Mouse (Mus musculus) cerebellum, adult 9-10 months (tissue): Measurements from ENCODE around the gene Ssu72.
A peak's percentile ranks its signal among the peaks of the same experiment; 100 is the strongest.

ENCODE experiments used
- DNase-seq: peaks from one replicate; pipeline ENCODE4 v3.0.0; 2022

Ssu72 gene

DNA sequence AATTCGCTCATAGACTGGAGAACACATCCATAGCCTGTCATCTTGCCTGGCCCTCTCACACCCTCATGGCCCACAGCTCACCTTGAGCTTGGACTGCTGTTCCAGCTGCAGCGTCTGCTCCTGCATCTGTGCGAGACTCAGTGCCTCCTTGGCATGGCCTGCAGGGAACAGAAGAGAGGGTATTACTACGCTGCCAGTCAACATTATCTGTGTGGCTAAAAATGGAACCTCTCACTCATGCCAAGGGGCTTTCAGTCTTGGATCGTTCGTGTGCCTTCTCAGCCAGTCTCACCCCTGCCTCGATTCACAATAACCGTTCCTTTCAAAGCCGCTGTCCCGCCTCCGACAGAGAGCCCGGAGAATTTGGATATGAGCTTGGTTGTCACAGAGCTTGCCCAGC, 52.4 kb downstream of the Ssu72 start:
- no peak for DNase-seq

DNA sequence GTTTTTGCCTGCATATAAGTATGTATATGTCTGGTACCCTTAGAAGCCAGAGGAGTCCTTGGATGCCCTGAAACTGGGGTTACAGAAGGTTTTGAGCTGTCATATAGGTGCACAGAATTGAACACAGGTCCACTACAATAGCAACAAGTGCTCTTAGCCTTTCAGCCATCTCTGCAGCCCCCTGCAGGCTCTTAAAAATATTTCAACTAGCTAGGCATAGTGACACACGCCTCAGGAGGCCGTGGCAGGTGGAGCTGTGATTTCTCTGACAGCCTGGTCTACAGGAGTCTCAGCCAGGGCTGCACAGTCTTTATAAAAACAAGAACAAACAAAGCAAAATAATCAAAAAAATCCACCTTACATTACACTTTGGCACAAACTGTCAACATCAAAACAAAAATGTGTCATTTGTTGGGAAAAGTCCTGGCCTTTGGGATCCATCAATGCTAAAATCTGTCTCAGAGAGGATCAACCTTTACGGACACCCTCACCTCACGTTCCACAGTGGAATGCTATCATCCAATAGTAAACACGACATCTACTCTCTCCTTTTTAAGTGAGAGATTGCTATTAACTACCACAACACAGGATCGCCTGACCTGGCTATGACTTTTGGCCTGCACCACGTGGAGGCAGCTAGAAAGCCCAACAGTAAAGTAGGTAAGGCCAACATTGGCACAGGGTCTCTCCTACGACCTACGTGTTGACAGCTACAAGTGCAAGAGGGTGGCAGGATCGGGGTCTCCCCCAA, 55.4 kb downstream of the Ssu72 start:
- peak; percentile 55 for DNase-seq

DNA sequence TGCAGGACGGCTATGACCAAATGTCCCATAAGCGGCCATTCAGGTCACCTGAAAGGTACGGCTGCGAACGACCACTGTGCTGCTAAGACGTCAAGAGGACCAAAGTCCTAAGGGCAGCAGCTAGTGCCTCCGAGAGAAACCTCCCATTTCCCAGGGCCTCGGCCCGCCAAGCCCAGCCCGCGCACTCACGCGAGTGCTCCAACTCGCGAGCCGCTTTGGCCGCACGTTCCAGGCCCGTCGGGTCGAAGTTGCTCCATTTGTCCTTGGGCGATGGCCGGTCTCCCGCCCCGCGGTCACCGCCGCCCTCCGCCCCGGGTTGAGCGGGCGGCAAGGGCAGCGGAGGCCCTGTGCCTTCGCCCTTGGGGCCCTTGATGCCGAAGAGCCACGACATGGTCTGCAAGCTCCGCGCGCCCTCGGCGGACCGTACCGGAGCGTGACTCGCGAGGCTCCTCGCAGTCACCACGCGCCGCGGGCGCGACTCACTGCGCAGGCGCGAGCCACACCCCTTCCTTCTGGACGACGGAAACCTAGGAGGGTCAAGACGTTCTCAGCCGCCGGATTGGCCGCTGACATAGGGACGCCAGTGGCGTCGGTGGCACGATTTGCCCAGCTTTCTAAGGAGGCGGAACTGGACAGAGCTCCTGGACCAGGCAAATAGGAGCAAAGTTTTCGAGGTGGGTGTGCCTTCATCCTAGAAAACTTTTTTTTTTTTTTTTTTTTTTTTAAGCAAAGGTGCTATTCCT, 56.2 kb downstream of the Ssu72 start, which contains the start of gene Atad3a:
Gene Atad3a, minus strand, starts transcription at position 481 of the 743 bp plus-strand sequence.
- peak; percentile 96 for DNase-seq

DNA sequence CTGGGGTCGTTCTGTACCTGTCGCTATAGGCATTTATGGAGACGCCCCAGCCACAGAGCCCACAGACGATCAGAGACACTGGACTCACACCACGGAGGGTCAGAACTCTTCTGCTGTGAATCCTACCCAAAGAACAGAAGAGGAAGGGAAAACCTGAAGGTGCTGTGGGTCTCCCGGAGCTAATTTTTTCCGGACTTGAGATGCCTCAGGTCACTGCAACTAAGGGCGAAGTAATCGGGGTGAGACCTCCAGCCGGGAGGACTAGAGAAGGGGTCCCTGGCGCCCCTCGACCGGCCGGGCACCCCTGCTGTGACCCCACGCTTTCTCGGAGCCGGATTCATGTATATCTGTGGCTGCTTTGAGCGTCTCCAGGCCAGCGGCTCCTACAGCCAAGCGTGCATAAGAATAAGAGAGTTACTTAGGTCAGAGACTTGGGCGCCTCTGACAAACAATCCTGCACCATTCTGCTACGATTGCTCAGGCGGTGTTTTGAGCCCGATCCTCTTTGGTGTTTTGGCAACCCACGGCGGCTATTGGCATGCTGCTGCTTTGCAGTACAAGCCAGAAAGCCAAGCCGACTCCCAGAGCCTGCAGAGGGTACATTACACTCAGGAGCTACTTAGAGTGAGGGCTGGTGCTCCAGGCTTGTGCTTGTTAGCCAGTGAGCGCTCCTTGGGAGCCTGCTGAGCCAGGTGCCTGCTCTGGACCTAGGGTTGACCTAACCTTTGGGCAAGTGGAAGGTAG, 56.9 kb downstream of the Ssu72 start:
- peak; percentile 56 for DNase-seq

DNA sequence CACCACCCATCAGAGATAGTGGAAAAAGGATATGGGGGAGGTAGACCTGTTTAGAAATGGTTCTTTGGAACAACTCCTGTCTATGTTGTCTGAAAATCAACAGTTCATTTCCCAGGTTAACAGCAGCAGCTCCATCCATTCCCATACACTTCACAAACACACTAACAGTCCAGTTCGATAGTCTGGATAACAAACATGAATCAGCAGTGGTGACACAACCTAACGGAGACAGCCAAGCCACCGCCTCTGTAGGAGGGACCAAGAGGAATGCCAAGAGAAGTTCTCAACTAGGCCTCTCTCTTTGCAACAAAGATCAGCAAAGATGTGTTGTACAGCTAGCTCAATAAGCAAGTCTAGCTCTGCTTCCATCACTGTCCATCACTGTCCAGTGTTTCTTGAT, 57.8 kb downstream of the Ssu72 start:
- DNase-seq, result no peak

DNA sequence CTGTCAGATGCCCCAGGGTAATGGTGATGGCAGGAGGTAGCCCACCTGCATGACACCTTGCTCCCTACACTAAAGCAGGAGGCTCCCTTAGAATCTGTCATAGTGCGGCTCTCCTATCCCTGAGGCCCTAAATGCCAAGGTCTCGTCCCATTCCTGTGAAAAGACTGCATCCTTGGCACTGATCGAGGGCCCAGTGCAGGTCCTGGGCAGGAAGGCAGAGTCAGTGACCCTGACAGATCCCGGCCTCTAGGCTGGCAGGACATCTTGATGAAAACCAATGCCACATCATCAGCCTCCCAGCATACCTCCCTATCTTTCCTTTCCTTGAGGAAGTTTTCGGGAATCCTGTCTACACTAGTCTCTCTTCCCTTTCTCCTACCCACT, 64.9 kb downstream of the Ssu72 start:
- peak; percentile 53 for DNase-seq

DNA sequence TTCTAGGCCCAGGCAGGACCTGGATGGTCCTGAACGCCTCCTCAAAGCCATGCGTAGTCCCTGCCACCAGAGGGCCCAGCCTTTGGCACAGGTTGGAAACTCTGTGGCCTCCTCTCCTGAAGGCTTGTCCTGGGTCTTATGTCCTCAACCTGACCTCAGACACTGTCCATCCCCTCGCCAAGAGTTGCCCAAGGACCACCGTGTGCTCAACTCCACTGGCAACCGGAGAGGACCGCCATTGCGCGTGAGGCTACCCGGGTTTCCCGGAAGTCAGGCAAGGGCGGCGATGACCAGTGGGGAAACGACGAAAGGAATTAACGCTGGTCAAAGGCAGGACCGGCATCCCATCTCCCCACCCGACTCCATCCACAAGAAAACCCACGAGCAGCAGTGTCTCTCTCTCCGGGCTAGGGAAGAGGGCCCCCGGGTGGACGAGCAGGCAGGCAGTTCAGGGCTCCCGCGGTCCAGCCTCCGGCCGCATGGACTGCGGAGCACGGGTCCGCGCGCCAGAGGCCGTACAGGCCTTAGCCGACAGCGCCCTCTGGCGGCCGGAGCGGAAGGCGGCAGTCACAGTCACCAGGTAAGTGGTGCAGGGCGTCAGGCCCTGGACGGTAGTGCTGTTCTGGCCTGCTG, 65.4 kb downstream of the Ssu72 start:
- peak; percentile 95 for DNase-seq

DNA sequence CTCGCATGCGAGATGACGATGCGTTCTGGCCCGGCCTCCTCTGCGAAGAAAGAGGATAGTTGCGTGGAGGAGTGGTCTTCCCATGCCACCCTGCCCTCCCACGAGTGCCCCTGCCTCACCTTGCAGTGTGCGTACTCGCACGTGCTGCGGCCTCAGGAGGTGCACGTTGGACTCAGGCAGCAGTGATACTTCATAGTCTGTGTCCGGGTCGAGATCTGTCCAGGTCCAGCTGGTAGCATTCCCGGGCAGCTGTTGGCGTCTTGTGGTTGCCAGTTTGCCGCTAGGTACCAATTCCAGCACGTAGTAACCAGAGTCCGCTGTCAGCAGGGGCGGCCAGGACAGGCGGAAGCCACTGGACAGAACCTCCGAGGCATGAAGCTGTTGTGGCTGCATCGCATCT, 66.0 kb downstream of the Ssu72 start:
- no peak for DNase-seq

DNA sequence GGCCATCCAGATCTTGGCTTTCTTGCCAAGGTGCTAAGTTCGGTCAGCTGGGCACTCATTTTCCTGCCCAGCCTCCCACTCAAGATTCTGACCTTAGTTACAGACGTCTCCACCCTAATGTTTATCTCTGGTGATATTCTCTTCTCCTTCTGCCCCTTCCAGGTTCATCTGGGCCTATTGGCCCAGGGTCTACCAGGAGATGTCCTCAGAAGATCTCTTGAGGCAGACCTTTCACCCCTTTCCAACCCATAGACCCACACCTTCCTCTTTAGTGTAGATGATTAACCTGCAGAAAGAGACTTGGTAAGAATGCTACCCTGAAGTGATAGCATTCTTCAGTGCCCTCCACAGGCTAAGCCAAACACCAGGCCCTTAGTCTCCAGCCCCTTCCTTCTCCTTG, 67.1 kb downstream of the Ssu72 start:
- peak; percentile 28 for DNase-seq

DNA sequence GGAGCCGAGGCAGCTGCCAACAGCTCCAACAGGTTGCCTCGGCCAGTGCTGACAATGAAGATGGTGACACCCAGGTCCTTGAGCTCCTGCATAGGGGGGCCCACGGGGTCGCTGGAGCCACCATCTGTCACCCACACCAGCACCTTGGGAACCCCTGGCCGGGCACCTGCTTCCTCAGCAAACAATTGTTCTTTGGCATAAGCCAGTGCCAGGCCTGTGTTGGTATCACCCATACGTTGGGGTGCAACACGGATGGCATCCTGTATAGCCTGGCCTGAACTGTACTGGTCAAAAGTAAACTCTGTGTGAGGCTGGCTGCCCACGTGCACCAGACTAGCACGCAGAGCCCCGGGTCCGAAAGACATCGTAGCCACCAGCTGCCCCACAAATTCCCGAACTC, 68.2 kb downstream of the Ssu72 start:
- DNase-seq, result peak; percentile 55

DNA sequence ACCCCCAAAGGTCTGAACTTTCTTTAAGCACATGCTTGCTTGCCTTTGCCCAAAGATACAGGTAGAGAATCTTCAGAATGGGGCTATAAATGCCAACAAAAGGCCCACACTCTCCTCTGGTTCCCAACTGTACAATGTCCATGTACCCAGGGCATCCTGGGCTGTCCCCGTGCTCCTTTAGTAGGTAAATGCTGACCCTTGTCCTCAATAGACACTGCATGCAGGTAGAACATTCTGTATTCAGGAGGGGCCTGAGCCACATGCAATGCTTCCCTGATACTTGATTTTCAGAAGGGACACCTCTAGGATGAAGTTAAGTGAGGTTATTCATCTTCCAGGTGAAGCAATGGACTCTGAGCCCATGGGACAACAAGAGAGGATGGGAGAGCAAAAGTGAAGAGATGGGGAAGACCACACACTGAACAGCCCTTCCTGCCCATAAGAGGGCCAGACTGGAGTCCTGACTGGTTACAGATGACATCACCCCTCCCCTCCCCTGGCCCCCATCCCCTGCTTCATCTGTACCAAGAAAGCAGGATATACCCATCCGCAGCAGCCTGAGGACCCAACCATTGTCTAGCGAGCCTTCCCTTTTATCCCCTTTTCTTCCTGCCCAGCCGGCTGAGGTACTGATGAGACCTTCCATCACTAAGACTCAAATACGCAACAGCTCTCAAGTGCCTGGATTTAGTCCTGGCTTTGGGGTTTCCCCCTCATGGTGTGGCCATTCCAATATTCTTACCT, 68.9 kb downstream of the Ssu72 start:
- DNase-seq, result peak; percentile 55

DNA sequence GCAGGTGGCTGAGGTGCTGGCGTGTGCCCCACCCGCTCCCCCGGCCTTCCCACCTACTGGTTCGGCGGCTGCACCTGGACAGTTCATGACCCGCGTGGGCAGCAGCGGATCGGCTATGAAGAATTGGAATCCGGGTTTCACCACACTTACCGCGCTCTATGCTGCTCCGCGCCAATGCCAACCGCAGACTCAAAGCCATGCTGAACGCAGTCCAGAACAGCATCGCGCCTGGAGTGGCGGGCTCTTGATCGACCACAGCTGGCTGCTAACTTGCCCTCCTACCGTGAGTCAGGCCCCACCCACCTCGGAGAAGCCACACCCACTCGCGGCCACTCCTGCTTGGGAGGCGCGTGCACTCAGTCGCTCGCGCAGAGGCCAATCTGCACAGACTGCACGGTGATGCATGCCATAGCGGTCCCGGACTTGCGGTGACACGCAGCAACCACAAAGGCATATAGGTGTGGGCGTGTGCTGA, 69.7 kb downstream of the Ssu72 start, which contains the start of gene Vwa1:
Gene Vwa1, minus strand, starts transcription at position 419 of the 475 bp plus-strand sequence.
- peak; percentile 90 for DNase-seq

DNA sequence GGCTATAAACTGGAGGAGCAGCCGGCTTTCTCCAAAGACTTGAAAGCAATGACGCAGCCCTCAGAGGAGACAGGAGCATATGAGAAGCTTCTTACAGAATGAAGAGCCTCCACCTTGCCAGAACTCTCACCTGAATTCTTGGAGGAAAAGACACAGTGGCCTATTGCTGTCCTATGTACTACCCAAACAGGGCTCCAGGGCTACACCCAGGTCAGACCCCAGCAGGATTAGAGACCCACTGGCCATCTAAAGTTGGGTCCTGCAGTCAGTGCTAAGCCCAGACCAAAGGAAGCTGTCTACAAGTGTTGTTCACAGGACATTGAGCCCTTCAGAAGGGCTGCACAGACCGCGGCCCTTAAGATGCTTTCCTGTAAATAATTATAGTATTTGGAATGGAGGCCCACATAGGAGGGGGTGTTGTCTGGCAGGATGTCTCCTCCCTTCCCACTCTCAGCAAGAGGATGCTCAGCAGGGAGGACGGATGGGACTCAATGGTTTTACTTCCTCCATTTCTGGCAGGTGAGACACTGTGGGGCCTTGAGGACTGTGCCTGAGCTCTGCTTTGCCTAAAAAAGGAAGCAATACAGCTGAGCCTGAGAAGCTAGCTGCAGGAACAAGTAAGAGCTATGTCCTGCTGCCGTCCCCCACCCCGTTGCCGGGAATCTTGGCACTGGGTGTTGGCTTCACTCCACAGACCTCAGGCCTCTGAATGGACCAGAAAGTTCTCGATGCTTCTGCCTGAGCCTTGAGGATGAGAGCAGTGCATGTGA, 70.6 kb downstream of the Ssu72 start:
- DNase-seq, result peak; percentile 72

DNA sequence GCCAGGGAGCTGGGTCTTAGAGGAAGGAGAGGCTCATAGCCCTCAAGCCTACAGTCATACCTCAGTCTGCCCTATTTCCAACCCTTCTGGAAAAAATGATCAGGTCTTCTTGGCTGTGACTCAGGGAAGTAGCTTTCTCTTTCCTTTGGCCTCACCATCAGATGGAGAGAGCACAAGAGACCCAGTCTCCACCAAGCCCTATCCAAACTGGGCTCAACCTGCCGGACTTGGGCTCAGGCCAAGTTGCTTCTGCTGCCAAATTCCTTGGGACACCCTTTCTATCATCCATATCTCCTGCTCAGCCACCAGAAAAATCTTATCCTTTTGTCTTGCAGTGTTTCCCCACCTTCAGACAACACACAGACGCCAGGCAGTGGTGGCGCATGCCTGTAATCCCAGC, 71.3 kb downstream of the Ssu72 start:
- DNase-seq, result peak; percentile 80

DNA sequence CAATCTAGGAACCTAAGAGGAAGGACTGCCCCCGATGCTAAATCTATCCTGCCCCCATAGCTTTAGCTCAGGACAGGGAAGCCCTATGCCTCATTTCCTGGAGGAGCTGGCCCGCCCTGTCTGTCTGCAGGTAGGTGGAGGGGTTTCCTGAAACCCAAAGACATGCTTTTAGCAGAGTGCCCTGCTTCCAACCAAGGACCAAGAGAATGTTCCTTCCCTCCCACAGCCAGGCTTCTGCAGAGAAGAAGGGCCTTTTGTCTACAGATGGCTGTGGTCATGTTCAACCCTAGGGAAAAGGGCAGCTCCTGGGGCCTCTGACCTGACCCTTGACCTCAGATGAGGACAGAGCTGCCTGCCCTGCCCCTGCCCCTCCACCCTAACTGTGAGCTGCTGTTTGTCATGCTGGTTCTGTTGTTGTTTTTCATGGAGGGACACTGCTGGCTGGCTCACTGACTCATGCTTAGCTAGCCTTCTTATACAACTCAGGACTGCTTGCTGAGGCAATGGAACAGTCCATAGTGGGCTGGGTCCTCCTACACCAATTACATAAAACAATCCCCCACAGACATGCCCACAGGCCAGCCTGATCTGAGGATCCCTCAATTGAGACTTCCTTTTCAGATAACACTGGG, 72.2 kb downstream of the Ssu72 start:
- DNase-seq, result peak; percentile 41

DNA sequence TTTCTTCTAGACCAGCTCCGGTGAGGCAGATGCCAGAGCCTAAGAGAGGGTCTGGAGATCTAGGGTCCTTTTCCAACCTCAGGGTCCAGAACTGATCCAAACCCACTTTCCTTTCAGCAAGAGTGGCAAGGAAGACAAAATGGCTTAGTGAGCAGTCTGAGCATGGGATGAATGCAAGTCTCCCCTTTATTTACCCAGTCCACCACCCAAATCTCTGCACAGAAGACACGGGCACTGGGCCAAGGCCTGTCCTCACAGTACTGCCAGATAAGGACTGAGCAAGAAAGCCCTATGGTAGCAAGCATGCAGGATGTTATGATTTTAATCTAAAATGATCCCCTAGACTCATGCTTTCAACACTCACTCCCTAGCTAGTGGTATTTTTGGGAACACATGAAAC, 73.2 kb downstream of the Ssu72 start:
- peak; percentile 40 for DNase-seq

DNA sequence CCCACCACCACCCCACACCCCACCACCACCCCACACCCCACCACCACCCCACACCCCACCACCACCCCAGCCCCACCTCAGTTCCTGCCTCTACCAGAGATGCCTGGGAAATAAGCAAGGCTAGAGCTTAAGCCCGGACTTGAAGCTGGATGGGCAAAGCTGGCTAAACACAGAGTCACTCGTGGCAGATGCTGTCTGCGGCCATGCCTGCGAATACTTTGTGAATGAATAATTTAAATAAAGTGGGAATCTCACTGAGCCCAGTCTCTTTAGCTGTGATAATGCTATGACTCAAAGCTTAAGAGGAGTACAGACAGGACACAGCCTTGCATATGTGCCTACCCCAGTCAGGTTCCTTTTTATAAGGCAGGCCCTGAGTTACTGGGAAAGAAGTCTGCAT, 74.9 kb downstream of the Ssu72 start:
- DNase-seq, result no peak

DNA sequence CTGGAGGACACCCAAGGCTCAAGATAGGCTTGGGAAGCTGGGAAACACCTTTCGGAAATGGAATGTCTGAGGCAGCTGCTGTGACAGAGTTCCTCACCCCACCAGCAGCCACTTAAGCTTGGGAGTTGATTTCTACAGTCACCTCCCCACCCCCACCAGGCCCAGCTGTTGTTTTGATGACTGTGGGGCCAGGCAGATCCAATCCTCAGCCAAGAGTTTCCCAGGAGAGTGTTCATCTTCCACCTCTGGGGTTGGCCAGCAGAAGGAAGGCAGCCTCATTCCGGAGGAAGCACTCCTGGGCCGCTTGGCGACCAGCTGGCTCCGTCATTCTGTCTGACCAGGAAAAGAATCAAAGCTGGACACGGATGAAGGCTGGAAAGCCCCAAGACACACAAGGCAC, 76.3 kb downstream of the Ssu72 start:
- peak; percentile 23 for DNase-seq
